Mouse (Mus musculus) ovary, postnatal 36 days (tissue): ENCODE results near the gene Fos.
A peak's percentile ranks its signal among the peaks of the same experiment; 100 is the strongest.

Experiments used
- DNase-seq: peaks from one replicate; pipeline ENCODE4 v3.0.0; 2022; ENCODE audit warnings: low spot score, mixed read lengths

The Fos gene

GRCm38 (mm10) chr12:85461913-85462663 lies 11.6 kb upstream of the Fos start:
- DNase-seq, result peak; percentile 25

DNA sequence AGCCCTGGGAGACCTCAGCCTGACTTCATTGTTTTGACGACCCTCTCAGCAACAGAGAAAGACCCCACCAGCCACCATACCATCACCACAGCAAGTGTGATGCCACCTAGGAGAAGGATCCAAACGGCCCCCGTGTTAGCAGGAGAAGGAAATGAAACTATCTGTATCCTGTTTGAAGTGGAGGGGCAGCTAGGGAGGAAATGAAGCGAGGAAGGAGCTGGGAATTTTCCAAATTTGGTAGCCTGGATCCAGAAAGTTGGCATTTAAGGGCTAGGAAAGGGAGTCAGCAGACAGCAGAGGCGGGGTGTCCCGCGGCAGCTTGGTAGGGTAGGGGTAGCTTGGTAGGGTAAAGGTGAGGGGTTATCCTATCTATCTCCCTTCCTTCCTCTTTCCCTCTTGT lies 10.9 kb upstream of the Fos start:
- no peak for DNase-seq

DNA sequence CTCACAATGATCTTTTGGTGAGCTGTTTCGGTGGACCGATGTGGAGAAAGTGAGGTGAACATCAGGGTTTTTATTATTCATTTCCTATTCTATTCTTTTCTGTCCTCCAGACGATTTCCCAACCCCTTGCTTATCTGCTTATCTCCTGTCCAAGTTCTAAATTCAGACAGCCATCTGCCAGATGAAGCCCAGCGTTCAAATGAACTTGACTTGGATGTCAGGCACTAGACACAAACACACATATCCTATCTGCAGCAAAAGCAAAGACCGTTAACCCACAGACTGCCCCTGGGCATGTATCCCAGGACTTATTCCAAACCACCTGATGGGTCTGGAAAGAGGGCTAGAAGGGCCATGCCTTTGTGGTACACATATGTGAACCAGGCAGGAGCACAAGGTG lies 9.3 kb upstream of the Fos start:
- no peak for DNase-seq

GRCm38 (mm10) chr12:85464902-85465301 lies 8.8 kb upstream of the Fos start:
- DNase-seq, result no peak

DNA sequence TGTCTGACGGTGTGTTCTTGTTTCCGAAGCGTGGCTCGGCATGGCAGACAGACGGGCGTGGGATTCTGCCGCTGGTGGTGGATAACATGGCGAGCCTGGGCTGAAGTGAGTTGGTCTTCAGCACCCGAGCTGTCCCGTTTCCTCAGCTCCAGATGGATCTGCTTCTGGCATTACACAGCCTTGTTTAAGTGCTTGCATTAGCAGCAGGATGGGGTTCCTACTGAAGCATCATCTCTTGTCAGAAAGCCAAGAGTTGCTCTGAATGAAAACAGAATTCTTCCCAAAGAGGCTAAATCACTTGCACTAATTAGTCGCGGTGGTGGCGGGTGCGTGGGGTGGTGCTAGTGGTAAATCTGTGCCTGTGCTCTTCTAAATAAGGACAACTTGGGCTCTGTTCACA lies 5.8 kb upstream of the Fos start:
- DNase-seq, result no peak

GRCm38 (mm10) chr12:85468666-85469065 lies 5.0 kb upstream of the Fos start:
- no peak for DNase-seq

GRCm38 (mm10) chr12:85471920-85472655 lies 1.6 kb upstream of the Fos start:
- peak; percentile 83 for DNase-seq

DNA sequence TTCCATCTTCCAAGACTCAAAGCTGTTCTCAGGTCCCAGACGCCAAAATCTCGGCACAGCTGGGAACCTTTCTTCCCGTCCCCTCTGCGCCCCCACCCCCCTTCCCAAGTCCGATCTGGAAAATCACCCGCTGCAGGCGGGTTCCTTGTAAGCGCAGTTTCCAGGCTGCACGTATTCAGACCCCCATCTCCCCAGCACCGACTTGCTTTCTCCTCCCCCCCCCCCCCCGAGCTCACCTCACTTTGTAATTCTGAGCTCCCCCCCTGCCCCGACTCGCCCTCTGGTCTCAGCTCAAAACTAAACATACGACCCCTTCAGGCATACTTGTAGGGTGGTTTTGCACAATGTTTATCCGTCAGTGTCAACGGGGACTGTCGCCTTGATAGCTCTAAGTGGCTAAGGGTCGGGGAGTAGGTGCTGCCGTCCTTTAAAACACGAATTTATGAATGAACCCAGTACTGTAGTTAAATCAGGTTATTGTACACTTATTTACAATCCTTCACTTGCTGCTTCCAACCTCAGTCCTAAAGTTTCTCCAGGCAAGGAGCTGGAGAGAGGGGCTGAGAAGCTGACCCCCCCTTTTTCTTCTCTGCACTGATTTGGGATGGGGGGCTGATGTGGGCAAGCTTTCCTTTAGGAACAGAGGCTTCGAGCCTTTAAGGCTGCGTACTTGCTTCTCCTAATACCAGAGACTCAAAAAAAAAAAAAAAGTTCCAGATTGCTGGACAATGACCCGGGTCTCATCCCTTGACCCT lies 857 bp upstream of the Fos start:
- no peak for DNase-seq

DNA sequence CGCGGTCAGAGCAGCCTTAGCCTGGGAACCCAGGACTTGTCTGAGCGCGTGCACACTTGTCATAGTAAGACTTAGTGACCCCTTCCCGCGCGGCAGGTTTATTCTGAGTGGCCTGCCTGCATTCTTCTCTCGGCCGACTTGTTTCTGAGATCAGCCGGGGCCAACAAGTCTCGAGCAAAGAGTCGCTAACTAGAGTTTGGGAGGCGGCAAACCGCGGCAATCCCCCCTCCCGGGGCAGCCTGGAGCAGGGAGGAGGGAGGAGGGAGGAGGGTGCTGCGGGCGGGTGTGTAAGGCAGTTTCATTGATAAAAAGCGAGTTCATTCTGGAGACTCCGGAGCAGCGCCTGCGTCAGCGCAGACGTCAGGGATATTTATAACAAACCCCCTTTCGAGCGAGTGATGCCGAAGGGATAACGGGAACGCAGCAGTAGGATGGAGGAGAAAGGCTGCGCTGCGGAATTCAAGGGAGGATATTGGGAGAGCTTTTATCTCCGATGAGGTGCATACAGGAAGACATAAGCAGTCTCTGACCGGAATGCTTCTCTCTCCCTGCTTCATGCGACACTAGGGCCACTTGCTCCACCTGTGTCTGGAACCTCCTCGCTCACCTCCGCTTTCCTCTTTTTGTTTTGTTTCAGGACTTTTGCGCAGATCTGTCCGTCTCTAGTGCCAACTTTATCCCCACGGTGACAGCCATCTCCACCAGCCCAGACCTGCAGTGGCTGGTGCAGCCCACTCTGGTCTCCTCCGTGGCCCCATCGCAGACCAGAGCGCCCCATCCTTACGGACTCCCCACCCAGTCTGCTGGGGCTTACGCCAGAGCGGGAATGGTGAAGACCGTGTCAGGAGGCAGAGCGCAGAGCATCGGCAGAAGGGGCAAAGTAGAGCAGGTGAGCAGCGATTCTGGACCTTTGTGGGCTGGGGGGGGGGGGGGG lies 875 bp downstream of the Fos start:
- DNase-seq, result peak; percentile 53

DNA sequence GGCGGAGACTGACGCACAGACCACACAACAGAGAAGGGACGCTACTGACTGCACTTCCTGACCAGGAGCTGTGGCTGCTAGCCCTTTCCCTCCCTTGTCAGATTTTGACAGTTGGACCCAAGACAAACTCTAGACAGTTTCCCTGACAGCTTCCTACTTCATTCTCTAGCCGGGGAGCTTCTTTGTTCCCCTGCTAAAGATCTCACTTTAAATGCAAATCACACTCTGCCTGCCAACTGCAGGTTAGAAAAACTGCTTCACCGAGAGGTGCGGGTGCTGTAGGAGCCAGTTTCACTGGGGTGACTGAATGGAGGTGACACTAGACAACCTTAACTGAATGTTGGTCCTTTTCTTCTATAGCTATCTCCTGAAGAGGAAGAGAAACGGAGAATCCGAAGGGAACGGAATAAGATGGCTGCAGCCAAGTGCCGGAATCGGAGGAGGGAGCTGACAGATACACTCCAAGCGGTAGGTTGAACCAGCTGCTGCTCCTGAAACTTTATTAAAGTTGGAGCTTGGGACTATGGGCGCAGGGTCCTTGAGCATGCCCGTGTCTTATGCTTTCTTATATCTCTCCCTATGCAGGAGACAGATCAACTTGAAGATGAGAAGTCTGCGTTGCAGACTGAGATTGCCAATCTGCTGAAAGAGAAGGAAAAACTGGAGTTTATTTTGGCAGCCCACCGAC lies 1.7 kb downstream of the Fos start:
- no peak for DNase-seq

GRCm38 (mm10) chr12:85475920-85476828 lies 2.5 kb downstream of the Fos start:
- no peak for DNase-seq

- no peak for DNase-seq
Measured at GRCm38 (mm10) chr12:85477219-85477618, 3.5 kb downstream of the Fos start.

DNA sequence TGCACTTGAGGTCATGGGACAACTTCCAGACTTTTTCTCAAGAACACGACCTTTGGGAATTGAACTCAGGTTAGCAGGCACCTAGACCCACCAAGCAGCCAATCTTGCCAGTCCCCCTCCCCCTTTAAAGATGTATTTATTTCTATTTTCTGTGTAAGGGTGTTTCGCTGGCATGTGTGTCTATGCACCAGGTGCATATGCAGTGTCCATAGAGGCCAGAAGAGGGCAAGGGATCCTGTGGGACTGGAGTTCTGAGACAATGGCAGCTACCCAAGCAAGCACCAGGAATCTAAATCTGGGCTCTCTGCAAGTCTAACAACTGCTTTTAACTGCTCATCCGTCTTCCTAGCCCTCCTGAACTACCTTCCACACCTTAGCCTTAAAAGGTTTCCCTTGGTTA lies 4.1 kb downstream of the Fos start:
- no peak for DNase-seq

- no peak for DNase-seq
Measured at GRCm38 (mm10) chr12:85478696-85479095, 5.0 kb downstream of the Fos start.

DNA sequence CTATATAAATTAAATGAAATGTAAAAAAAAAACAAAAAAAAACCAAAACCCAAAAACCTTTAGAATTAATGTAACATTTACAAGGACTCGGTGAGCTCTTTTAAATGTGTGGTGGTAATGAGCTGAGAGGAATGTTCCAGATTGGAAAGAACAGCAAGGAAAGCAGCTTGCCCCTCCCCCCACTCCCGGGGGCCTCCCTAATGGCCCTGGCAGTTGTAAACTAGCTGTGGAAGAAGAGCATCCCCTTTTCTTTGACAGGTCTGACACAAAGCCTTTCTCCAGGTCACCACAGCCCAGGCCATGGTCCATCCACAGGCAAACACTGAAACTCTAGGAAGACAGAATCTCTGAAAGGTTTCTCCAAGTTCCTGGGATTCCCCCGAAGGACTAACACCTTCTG lies 5.5 kb downstream of the Fos start:
- DNase-seq, result no peak

GRCm38 (mm10) chr12:85483155-85483554 lies 9.5 kb downstream of the Fos start:
- DNase-seq, result no peak

DNA sequence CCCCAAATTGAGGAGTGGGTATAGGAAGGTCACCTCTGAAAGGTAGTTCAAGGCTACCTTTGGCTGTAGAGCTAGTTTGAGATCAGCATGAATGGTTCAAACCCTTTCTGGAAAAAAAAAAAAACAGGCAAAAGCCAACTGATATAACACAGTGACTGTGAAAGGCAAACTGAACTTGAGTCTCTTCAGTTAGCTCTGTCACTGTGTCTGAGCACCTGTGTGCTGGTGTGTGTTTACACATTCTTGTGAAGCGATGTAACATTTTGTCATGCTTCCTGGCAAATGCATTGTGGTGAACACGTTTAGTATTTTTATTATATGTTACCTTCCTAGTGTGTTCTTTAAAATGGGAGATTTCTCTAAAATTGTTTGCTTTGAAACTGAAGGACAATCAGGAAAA lies 11.0 kb downstream of the Fos start:
- DNase-seq, result no peak

GRCm38 (mm10) chr12:85485890-85486765 lies 12.4 kb downstream of the Fos start:
- DNase-seq, result peak; percentile 98

DNA sequence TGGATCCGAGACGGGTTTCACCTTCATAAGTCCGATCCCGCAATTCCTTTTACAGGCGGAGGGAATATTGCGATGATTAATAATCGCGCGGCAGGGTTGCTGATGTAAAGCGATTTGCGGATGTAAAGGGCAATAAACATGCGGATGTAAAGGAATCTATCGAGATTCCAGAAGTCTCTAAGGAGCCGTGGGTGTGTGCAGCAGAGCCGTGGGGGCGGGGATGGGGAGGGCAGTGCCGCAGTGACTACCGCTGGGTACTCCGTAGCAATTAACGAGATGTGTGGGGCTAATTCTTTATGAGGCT lies 13.0 kb downstream of the Fos start:
- DNase-seq, result no peak
